Mouse (Mus musculus) heart, embryonic 14.5 days (tissue): ENCODE results near the gene Spns3. TPM values are rescaled to one million over a fixed set of nuclear protein-coding genes. Genes with fewer than 3 reads are reported as not detected.

Source experiments
- ATAC-seq: fragments of 200-750 bp; cut with Nextera tagmentation; 2 replicates; pipeline ENCODE4 v1.8.0; 2017; ENCODE audit warnings: low read depth, moderate TSS enrichment; ENCODE audit not compliant: insufficient number of reproducible peaks, insufficient read depth, low FRiP score
- H3K27ac ChIP-seq, 2 experiments: fragments of 200-500 bp in 1 of 2; fragments of 300-500 bp in 1 of 2; sonication (generic) in 1 of 2; replicated peaks in 1 of 2; 2 replicates each; pipeline ENCODE4 v1.5.1; 2012 to 2014; ENCODE audit warnings: low read depth in 2 of 2, low read length in 2 of 2, control low read depth in 1 of 2, mild to moderate bottlenecking in 1 of 2, mixed read lengths in 1 of 2; ENCODE audit not compliant: control insufficient read depth in 1 of 2, insufficient read depth in 1 of 2
- H3K27me3 ChIP-seq: fragments of 300-500 bp; sonication (generic); 2 replicates; pipeline ENCODE4 v1.6.1; 2014; ENCODE audit warnings: mild to moderate bottlenecking, low read length, control low read depth; ENCODE audit not compliant: control insufficient read depth, insufficient read depth
- H3K36me3 ChIP-seq: fragments of 300-500 bp; sonication (generic); 2 replicates; pipeline ENCODE4 v1.6.1; 2014; ENCODE audit warnings: mild to moderate bottlenecking, control low read depth, low read length, mixed read lengths; ENCODE audit not compliant: control insufficient read depth, insufficient read depth
- H3K4me1 ChIP-seq, 2 experiments: fragments of 200-500 bp in 1 of 2; fragments of 300-500 bp in 1 of 2; sonication (generic) in 1 of 2; 2 replicates each; pipeline ENCODE4 v1.6.1; 2012 to 2014; ENCODE audit warnings: low read length in 2 of 2, control low read depth in 1 of 2, mixed read lengths in 1 of 2; ENCODE audit not compliant: control insufficient read depth in 2 of 2, insufficient read depth in 2 of 2
- H3K4me2 ChIP-seq: fragments of 300-500 bp; sonication (generic); 2 replicates; pipeline ENCODE4 v1.6.1; 2014; ENCODE audit warnings: mild to moderate bottlenecking, low read length
- H3K4me3 ChIP-seq, 2 experiments: fragments of 200-500 bp in 1 of 2; fragments of 300-500 bp in 1 of 2; sonication (generic) in 1 of 2; 2 replicates each; pipeline ENCODE4 v1.5.1; 2012 to 2014; ENCODE audit warnings: low read length in 2 of 2, mild to moderate bottlenecking in 2 of 2, control low read depth in 1 of 2, low read depth in 1 of 2, moderate library complexity in 1 of 2; ENCODE audit not compliant: control insufficient read depth in 1 of 2, insufficient read depth in 1 of 2
- H3K9ac ChIP-seq: fragments of 300-500 bp; sonication (generic); 2 replicates; pipeline ENCODE4 v1.6.1; 2014; ENCODE audit warnings: mild to moderate bottlenecking, low read length
- H3K9me3 ChIP-seq: fragments of 300-500 bp; sonication (generic); 2 replicates; pipeline ENCODE4 v1.6.1; 2016; ENCODE audit warnings: low read length, control low read depth; ENCODE audit not compliant: control insufficient read depth
- WGBS: fragments of 180-500 bp; shearing (Covaris S2); extraction: QIAGEN DNeasy Blood & Tissue Kit; methylation state at CpG from one replicate; pipeline ENCODE4 v1.1.7; 2014; 5-methylcytosine and 5-hydroxymethylcytosine counted together
- polyA plus RNA-seq: library from polyadenylated mRNA; unstranded; fragments of >200 nt; fragmentation: Nextera tagmentation; extraction: Ambion mirVana; gene quantifications from 2 replicates; pipeline ENCODE4 v1.2.1, GENCODE M21; 2014

Spns3 gene
- polyA plus RNA-seq, 1 experiment from 2014 or later = 0.09 TPM

DNA sequence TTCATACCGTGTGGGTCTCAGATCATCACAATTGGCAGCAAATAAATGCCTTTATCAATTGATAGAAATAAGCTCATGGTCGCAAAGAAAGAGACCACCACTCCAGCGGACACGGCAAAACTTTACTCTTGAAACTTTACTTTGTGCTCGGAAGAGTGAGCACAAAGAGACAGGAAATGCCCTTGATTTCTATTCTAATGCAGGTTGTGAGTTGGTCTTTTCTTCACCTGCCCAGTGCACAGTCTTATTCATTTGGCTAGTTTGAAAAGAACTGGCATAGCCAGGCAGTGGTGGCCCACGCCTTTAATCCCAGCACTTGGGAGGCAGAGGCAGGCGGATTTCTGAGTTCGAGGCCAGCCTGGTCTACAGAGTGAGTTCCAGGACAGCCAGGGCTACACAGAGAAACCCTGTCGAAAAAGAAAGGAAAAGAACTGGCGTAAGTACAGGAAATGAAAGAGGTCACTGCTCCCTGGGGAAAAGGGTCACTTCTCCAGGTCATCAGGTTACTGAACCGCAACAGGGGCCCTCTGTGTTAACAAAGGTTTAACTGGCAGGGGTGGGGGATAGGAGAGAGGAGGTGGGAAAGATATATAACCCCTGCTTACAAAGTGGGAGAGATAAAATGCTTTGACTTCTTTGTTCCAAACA lies 19.5 kb upstream of the Spns3 start:
- Histone ChIP-seq H3K9me3 (no peaks in the 10 kb centered on the region), H3K36me3 (no peaks in the 10 kb centered on the region), H3K4me1 (peaks cover 0 to 2% of the 10 kb centered on the region in 2 experiments; a peak in 1 of 4 replicates), H3K4me2 (no peak overlapping the region), H3K4me3 (no peak overlapping the region), H3K9ac (no peak overlapping the region), H3K27ac (no peak overlapping the region), H3K27me3 (peaks cover 6% of the 10 kb centered on the region; the same call in 1 of the 2 replicates)
- 75% methylated on average over 11 of the region's 11 CpGs for WGBS
- ATAC-seq = no peak

DNA sequence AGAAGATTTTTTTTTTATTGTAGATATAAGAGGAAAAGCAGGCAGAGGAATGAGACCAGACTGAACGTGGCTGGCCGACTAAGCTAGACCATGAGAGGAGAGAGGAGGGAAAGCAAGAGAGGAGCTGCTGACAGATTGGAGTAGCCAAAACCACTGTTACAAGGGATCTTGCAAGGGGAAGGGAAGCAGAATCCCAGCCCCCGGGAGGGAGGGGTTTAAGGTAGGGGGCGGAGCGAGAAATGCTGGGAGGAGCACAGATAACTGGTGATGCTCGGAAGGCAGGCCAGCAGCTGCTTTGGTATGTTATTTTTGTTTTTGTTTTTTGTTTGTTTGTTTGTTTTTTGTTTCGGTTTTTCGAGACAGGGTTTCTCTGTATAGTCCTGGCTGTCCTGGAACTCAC lies 18.7 kb upstream of the Spns3 start:
- WGBS = 21% methylated on average over 8 of the region's 8 CpGs
- Histone ChIP-seq H3K36me3 (no peaks in the 10 kb centered on the region), H3K27ac (no peak overlapping the region), H3K27me3 (peaks cover 6% of the 10 kb centered on the region; the same call in 1 of the 2 replicates), H3K4me3 (no peak overlapping the region), H3K4me2 (no peak overlapping the region), H3K4me1 (peaks cover 0 to 2% of the 10 kb centered on the region in 2 experiments; a peak in 1 of 4 replicates), H3K9ac (no peak overlapping the region), H3K9me3 (no peaks in the 10 kb centered on the region)
- no peak for ATAC-seq

DNA sequence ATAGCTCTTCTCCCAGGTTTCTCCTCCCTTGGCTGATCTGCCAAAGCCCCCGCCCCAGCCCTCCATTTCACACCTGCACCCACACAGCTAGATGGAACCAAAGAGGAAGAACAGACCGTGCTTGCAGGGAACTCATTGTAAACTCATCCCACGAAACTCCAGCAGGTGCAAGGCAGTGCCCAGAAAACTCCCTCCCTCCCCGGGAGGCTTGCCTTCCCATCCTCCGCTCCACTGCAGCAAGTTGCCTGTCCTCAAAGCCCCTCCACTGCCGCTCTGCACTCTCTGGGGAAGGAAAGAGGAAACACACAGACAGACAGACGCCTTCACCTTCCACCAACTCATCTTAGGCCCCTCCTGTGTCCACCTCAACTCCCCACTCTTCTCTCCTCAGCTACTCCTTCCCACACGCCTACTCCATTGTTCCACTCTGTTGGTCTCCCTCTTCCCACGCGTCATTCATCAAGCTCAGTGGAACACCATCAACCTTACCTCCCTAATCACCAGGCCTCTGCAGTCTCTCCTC lies 16.6 kb upstream of the Spns3 start:
- WGBS = 49% methylated on average over 9 of the region's 10 CpGs
- no peaks in the 10 kb centered on the region for H3K36me3 ChIP-seq
- no peak overlapping the region for H3K27ac ChIP-seq
- H3K27me3 ChIP-seq = peaks cover 6% of the 10 kb centered on the region; the same call in 1 of the 2 replicates
- ATAC-seq = no peak
- H3K4me1 ChIP-seq = peaks cover 0 to 2% of the 10 kb centered on the region in 2 experiments; a peak in 1 of 4 replicates
- H3K4me3 ChIP-seq = no peak overlapping the region
- no peaks in the 10 kb centered on the region for H3K9me3 ChIP-seq
- H3K9ac ChIP-seq = no peak overlapping the region
- no peak overlapping the region for H3K4me2 ChIP-seq

DNA sequence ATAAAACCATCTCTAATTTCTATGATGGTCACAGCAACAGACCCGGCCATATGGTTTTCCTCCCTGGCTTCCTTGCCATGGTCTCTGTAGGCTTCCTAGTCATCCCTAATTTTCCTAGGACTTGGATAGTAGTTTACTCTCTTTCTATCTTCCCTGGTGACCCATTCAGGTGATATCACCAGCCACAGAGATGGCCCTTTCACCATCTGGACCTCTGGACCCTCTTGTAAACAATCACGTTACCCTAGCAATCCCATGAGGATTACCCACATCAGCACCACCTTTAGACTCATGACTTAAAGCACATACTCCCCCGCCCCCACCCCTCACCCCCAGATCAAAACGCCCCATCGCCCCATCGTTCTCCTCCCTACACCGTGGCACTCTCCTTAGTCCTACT lies 16.0 kb upstream of the Spns3 start:
- WGBS = 58% methylated on average over 7 of the region's 7 CpGs
- no peaks in the 10 kb centered on the region for H3K9me3 ChIP-seq

DNA sequence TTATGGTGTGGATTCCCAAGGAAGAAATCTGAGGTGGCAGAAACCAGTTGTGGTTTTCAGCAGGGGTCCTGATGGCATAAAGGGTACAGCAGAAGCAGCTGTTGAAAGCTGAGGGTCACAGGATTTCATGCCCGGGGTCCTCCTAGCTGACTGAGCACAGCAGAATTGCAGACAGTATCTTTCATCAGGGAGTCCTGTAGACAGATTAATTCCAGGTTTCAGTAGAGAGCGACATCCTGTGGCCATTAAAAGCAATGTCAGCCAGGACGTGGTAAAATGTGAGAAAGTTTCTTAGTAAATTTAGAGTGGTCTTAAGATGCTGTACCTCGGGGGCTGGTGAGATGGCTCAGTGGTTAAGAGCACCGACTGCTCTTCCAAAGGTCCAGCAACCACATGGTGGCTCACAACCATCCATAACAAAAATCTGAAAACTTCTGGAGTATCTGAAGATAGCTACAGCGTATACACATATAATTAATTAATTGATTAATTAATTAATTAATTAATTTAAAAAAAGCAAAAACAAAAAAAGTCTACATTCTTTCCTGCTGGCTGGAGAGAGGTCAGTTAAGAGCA lies 14.0 kb upstream of the Spns3 start:
- Histone ChIP-seq H3K4me3 (no peak overlapping the region), H3K36me3 (no peaks in the 10 kb centered on the region), H3K27ac (no peak overlapping the region), H3K9me3 (no peaks in the 10 kb centered on the region), H3K4me1 (no peaks in the 10 kb centered on the region; a peak in 1 of 4 replicates), H3K9ac (0 out of 2 replicates have a peak overlapping the region, but pooled peaks have one; percentile 12), H3K4me2 (no peak overlapping the region), H3K27me3 (no peaks in the 10 kb centered on the region)
- ATAC-seq = no peak
- WGBS = 23% methylated on average over 6 of the region's 6 CpGs

More for the DNA sequence above, 16.0 kb upstream of the Spns3 start:
- Histone ChIP-seq H3K4me2 (no peak overlapping the region), H3K36me3 (no peaks in the 10 kb centered on the region), H3K27ac (no peak overlapping the region), H3K4me3 (no peak overlapping the region), H3K27me3 (peaks cover 4% of the 10 kb centered on the region; the same call in 1 of the 2 replicates), H3K4me1 (peaks cover 0 to 2% of the 10 kb centered on the region in 2 experiments; a peak in 1 of 4 replicates), H3K9ac (no peak overlapping the region)
- no peak for ATAC-seq

DNA sequence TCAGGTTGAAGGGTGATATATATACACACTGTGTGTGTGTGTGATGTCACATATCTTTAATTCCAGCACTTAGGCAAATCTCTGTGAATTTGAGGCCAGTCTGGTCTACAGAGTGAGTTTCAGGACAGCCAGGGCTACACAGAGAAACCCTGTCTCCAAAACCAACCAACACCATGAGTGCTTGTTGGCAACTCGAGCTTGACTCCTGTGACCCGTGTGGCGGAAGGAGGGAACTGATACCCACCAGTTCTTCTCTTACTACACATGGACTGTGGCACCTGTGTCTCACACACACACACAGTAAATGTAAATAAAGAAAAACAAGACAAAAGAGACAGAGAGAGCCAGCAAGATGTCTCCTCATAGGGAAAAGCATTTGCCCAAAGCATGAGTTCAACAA lies 10.4 kb upstream of the Spns3 start:
- WGBS = 68% methylated on average over 3 of the region's 3 CpGs
- Histone ChIP-seq H3K9ac (no peak overlapping the region), H3K4me2 (no peak overlapping the region), H3K4me1 (no peaks in the 10 kb centered on the region), H3K4me3 (no peak overlapping the region), H3K9me3 (no peaks in the 10 kb centered on the region), H3K36me3 (no peaks in the 10 kb centered on the region), H3K27me3 (no peaks in the 10 kb centered on the region), H3K27ac (no peak overlapping the region)
- ATAC-seq = no peak

DNA sequence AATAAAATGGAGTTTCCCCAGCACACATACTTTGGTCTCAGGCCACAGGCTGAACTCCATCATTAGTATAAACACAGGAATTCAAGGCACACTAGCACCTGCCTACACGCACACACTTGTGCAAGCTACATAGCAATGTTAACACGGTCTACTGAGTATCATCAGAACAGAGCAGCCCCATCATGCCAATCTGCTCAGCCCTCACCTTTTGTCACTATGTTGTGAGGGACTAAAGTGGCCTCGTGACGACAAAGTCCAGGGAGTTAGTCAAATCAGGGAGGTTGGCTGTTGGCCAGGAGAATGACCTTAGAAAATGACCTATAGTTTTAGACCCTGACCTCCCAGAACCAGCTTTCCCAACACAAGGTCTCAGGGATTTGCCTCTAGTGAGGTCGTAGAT lies 7.8 kb upstream of the Spns3 start:
- Histone ChIP-seq H3K36me3 (no peaks in the 10 kb centered on the region), H3K27me3 (no peaks in the 10 kb centered on the region), H3K4me1 (no peaks in the 10 kb centered on the region), H3K27ac (no peak overlapping the region), H3K4me3 (no peak overlapping the region), H3K4me2 (no peak overlapping the region), H3K9ac (no peak overlapping the region), H3K9me3 (no peaks in the 10 kb centered on the region)
- 52% methylated on average over 5 of the region's 5 CpGs for WGBS
- ATAC-seq = no peak
